Mouse (Mus musculus) ES-E14 (cell line): Measurements from ENCODE around the gene Tbx4. TPM values are rescaled to one million over a fixed set of nuclear protein-coding genes. Genes with fewer than 3 reads are reported as not detected.

Experiments used
- DNase-seq: peaks from one replicate; pipeline ENCODE4 v3.0.0-alpha.2; 2013; ENCODE audit warnings: low read depth, low spot score
- H3K27ac ChIP-seq: 2 replicates; pipeline ENCODE4 v1.5.1; 2012; ENCODE audit warnings: low read depth, mild to moderate bottlenecking, low read length, moderate library complexity, mixed read lengths; ENCODE audit not compliant: poor library complexity, insufficient read depth, severe bottlenecking
- H3K36me3 ChIP-seq: 2 replicates; pipeline ENCODE4 v1.6.1; 2012; ENCODE audit warnings: mild to moderate bottlenecking, low read length, moderate library complexity, mixed read lengths; ENCODE audit not compliant: control insufficient read depth, poor library complexity, insufficient read depth, severe bottlenecking
- H3K4me1 ChIP-seq, 2 experiments: fragments of 150-350 bp in 1 of 2; sonication (generic) in 1 of 2; 2 replicates each; pipeline ENCODE4 v1.6.1; 2012; ENCODE audit warnings: low read length in 2 of 2, mild to moderate bottlenecking in 1 of 2, mixed read lengths in 1 of 2; ENCODE audit not compliant: control insufficient read depth in 2 of 2, insufficient read depth in 2 of 2, poor library complexity in 1 of 2
- H3K4me3 ChIP-seq, 2 experiments: fragments of 150-350 bp in 1 of 2; sonication (generic) in 1 of 2; 2 replicates each; pipeline ENCODE4 v1.5.1; 2012; ENCODE audit warnings: low read length in 2 of 2, low read depth in 1 of 2, mild to moderate bottlenecking in 1 of 2, mixed read lengths in 1 of 2; ENCODE audit not compliant: insufficient read depth in 1 of 2, poor library complexity in 1 of 2, severe bottlenecking in 1 of 2
- H3K9ac ChIP-seq: 2 replicates; pipeline ENCODE4 v1.6.1; 2012; ENCODE audit warnings: low read depth, mild to moderate bottlenecking, low read length, mixed read lengths; ENCODE audit not compliant: poor library complexity, insufficient read depth, severe bottlenecking
- H3K9me3 ChIP-seq: fragments of 150-350 bp; sonication (generic); 2 replicates; pipeline ENCODE4 v1.6.1; 2012; ENCODE audit warnings: low read depth, mild to moderate bottlenecking, low read length; ENCODE audit not compliant: control insufficient read depth, insufficient read depth
- CHD2 ChIP-seq: IDR thresholded peaks from 2 replicates; pipeline ENCODE4 v1.6.1; 2014; ENCODE audit warnings: mild to moderate bottlenecking, low read depth, low read length, inconsistent platforms
- HCFC1 ChIP-seq: IDR thresholded peaks from 2 replicates; pipeline ENCODE4 v1.6.1; 2012; ENCODE audit warnings: low read length, inconsistent platforms, borderline replicate concordance; ENCODE audit not compliant: insufficient read depth
- MAFK ChIP-seq: IDR thresholded peaks from 2 replicates; pipeline ENCODE4 v1.6.1; 2014; ENCODE audit warnings: mild to moderate bottlenecking, low read depth, low read length, inconsistent platforms; ENCODE audit not compliant: insufficient read depth
- ZC3H11A ChIP-seq: IDR thresholded peaks from 2 replicates; pipeline ENCODE4 v1.6.1; 2012; ENCODE audit warnings: low read depth, mild to moderate bottlenecking, inconsistent platforms, low read length, borderline replicate concordance
- ZNF384 ChIP-seq: IDR thresholded peaks from 2 replicates; pipeline ENCODE4 v1.6.1; 2012; ENCODE audit warnings: low read depth, low read length, inconsistent platforms
- in situ Hi-C, 2 experiments: fragments of 600-800 bp; cut with MboI; formaldehyde crosslinking; loops; one replicate each; pipeline ENCODE4 v1.15.1; 2025; ENCODE audit warnings: low sequenced_read_pairs in 2 of 2, inconsistent platforms in 1 of 2; ENCODE audit not compliant: unreplicated experiment in 2 of 2
- total RNA-seq: library from RNA; depleted of rRNA; stranded (reverse); fragments of 300-350 nt; gene quantifications from 2 replicates; pipeline ENCODE4 v1.2.3, GENCODE M21; 2012

Gene Tbx4
- total RNA-seq, 1 experiment = 0.76 TPM

DNA sequence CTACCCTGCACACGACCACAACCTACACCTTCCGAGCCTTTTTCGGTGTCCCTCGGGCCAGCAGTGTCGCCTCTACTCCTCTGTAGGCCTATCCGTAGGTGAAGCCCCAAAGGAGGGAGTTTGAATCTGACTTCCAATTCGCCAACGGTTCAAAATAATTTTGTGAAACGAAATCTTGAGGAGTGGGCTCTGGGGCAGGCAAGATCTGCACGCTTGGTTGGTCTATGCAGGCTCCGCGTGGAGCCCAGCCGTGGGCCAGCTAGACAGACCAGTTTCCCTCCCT is 4.3 kb downstream of the Tbx4 start:
- no peak overlapping the region for H3K9ac ChIP-seq
- peaks cover 2 to 11% of the 10 kb centered on the region in 2 experiments; a peak in 2 of 4 replicates for H3K4me1 ChIP-seq
- H3K36me3 ChIP-seq = no peaks in the 10 kb centered on the region
- TF ChIP-seq ZNF384 = no peak
- TF ChIP-seq HCFC1 = no peak
- TF ChIP-seq MAFK = no peak
- TF ChIP-seq ZC3H11A = no peak
- TF ChIP-seq CHD2 = no peak
- no peak for DNase-seq
- no peak overlapping the region for H3K4me3 ChIP-seq
- H3K9me3 ChIP-seq = no peaks in the 10 kb centered on the region
- in situ Hi-C loops = loop anchor here in 1 of 2 experiments (5.0 kb wide), 1 partner anchor 1363 kb away; the partner anchor contains the start of gene Lhx1
- H3K27ac ChIP-seq = no peak overlapping the region

DNA sequence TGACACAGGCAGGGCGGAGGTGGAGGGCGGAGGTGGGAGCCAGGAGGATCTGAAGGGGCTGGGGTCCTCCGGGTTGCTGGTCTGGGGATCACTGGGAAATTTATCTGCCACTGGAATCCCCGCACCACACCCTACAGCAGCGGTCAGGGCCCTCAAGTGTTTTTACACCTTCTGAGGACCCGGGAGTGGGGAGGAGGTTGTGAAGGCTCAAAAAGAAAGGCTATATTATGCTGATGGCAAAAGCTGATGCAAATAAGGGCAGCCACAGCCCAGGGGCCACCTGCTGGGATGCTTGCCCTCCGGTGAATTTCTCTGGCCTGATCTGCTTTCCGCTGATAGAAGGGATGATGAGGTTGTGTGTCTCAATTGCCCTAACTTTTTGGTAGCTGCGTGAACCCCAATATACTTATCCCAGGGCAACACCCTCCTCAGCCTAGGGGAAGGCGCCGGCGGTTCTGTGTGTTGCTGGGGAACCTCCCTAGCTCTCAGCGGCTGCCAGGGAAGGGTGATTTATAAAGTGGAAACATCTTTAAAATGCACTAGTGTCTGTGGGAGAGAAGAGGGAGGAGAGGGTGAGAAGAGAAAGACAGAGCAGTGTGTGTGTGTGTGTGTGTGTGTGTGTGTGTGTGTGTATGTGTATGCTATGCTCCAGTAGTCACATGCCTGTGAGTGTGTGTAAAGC is 4.9 kb downstream of the Tbx4 start:
- no peak overlapping the region for H3K4me3 ChIP-seq
- peaks cover 2 to 11% of the 10 kb centered on the region in 2 experiments; a peak in 2 of 4 replicates for H3K4me1 ChIP-seq
- H3K27ac ChIP-seq = no peak overlapping the region
- H3K36me3 ChIP-seq = no peaks in the 10 kb centered on the region
- no peak overlapping the region for H3K9ac ChIP-seq
- no peak for TF ChIP-seq ZC3H11A
- TF ChIP-seq MAFK = no peak
- TF ChIP-seq HCFC1 = no peak
- TF ChIP-seq ZNF384 = no peak
- TF ChIP-seq CHD2 = no peak
- no peak for DNase-seq
- H3K9me3 ChIP-seq = no peaks in the 10 kb centered on the region
- in situ Hi-C loops = loop anchor here in 1 of 2 experiments (5.0 kb wide), 1 partner anchor 1364 kb away; the partner anchor contains the start of gene Lhx1

DNA sequence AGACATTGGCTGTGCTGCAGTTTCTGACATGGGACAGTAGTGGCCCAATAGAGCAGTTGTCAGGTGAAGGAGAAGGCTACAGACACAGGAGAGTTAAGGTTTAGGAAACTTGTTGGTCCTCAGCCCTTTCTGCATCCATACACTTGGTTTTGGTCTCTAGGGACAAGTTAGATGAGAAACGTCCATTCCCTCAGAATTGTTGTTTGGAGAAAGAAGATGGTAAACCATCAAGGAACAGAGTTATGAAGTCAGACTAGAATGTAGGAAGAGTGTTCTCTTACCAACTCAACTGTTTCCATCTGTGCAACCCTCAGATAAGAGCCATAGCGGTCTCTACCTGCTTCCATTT is 5.4 kb downstream of the Tbx4 start:
- Histone ChIP-seq H3K27ac (no peak overlapping the region), H3K9ac (no peak overlapping the region), H3K4me1 (peaks cover 2 to 11% of the 10 kb centered on the region in 2 experiments; a peak in 2 of 4 replicates), H3K4me3 (no peak overlapping the region), H3K36me3 (no peaks in the 10 kb centered on the region), H3K9me3 (no peaks in the 10 kb centered on the region)
- no peak for DNase-seq
- in situ Hi-C loops = loop anchor here in 1 of 2 experiments (5.0 kb wide), 1 partner anchor 1364 kb away; the partner anchor contains the start of gene Lhx1
- TF ChIP-seq ZNF384 = no peak
- TF ChIP-seq ZC3H11A = no peak
- TF ChIP-seq HCFC1 = no peak
- TF ChIP-seq MAFK = no peak
- TF ChIP-seq CHD2 = no peak

DNA sequence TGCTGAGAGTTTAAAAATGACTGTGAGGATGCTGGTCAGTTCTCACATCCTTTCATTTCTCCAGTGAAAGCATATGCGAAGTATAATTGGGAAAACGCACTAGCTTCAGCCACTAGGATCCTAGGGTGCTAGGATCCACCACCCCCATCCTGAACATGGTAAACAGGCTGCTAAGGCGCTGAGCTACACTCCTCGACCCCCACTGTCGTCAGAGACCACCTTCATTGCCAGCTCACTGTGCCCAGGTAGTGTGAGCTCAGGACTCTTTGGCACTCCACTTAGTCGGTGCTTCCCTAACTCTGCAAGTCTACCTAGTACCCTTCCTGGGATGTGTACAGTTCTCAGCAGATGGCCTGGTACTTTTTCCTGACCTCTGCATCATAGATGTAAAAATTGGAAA is 6.5 kb downstream of the Tbx4 start:
- H3K27ac ChIP-seq = no peak overlapping the region
- TF ChIP-seq MAFK (no peak), CHD2 (no peak), HCFC1 (no peak), ZC3H11A (no peak), ZNF384 (no peak)
- no peak overlapping the region for H3K4me3 ChIP-seq
- DNase-seq = no peak
- no peak overlapping the region for H3K9ac ChIP-seq
- in situ Hi-C loops = loop anchor here in 1 of 2 experiments (5.0 kb wide), 1 partner anchor 1365 kb away; the partner anchor contains the start of gene Lhx1
- peaks cover 2 to 11% of the 10 kb centered on the region in 2 experiments; a peak in 2 of 4 replicates for H3K4me1 ChIP-seq
- H3K36me3 ChIP-seq = no peaks in the 10 kb centered on the region
- no peaks in the 10 kb centered on the region for H3K9me3 ChIP-seq
